Mouse (Mus musculus) hematopoietic stem cell, adult 5-6 weeks (primary cell): Measurements from ENCODE around the gene Cryzl2. TPM values are rescaled to one million over a fixed set of nuclear protein-coding genes. Genes with fewer than 3 reads are reported as not detected.

Experiments used
- ATAC-seq, 2 experiments: fragments of 125-278 bp in 1 of 2; replicated peaks in 1 of 2; 2 replicates each; pipeline ENCODE4 v1.8.0; 2016 to 2017; ENCODE audit warnings: inconsistent platforms in 2 of 2, mild to moderate bottlenecking in 2 of 2, moderate number of reproducible peaks in 2 of 2, low read depth in 1 of 2, moderate TSS enrichment in 1 of 2; ENCODE audit not compliant: low FRiP score in 2 of 2, poor library complexity in 2 of 2, severe bottlenecking in 2 of 2, insufficient read depth in 1 of 2, low TSS enrichment in 1 of 2
- total RNA-seq: library from RNA; stranded (forward); fragments of 172-1452, 232-1000 nt; gene quantifications from 2 replicates; pipeline ENCODE4 v1.2.3, GENCODE M21; 2017

Gene Cryzl2
- total RNA-seq, 1 experiment from 2014 or later: 25.6 TPM

DNA sequence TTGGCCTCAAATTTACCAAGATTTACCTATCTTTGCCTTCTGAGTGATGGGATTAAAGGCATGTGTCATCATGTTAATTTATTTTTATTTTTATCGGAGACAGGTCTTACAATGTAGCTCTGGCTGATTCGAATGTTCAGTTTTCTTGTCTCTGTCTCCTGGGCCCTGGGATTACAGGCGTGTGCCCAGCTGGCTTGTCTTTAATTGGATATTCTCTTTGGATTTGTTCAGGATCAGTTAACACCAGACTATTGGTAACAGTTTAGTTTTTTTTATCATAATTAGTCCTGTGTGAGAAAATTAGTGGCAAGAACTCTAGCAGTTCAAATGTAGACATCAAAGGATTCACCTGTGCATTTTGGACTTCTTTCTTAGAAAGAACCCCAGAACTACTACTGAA is 588 bp upstream of the Cryzl2 start:
- ATAC-seq: no peak

- no peak for ATAC-seq
These were observed 1.5 kb downstream of the Cryzl2 start for GRCm38 (mm10) chr1:157459904-157460303.

DNA sequence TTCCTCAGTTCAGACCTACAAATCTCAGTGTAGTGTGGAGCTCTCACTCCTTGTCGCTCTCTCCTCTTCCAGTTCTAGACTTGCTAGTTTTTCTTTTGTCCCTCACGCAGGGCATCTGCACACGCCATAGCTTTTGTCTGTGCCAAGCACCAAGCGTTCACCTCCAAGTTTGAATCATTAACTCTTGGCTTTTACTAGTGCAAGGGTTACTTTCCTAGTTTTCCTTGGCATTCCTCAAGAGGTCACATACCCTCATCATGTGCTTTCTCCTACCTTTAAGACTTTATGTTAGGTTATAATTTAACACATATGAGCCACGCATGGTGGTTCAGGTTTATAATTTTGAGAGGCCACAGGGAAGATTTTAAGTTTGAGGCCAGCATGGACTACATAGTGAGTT is 2.9 kb downstream of the Cryzl2 start:
- no peak for ATAC-seq

- no peak for ATAC-seq
These were observed 4.0 kb downstream of the Cryzl2 start for GRCm38 (mm10) chr1:157462336-157462735.

DNA sequence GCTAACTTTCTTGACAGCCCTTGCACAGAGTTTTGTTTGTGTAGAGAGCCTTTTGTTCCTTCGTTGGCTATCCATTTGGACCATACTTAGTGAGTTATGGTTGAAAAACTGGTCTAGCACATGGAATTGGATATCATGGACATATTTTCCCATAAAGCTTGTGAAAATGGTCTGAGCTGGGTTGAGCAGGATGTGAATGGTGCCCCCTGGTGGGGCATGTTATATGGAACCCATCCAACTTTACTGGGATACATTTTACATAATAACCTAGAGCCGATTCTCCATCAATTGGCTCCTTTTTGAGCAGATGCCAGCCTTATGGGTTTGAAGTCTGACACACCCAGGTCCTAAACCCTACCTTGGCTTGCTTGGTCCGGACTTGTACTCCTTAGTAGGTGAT is 6.8 kb downstream of the Cryzl2 start:
- ATAC-seq: peak in 1 of 2 experiments; percentile 40; a peak in 2 of 4 replicates

DNA sequence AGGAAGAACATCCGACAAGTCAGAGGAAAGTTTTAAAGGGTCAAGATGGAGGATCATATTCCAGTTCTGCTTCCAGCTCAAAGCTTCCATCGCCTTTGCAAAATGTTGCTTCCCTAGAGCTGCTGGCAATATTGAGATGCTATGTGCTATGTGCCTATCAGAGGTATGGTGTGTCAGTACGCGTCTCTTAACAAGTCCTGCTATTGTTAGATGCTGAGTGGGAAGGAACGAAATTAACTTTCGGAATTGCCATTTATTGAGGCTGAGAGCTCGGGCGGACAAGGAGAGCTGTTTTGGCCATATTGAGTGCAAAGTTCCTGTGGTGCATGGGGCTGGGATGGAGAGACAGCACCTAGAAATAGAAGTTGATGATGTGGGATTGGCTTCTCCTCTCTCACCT is 9.5 kb downstream of the Cryzl2 start:
- no peak for ATAC-seq

GRCm38 (mm10) chr1:157470761-157471386 is 12.5 kb downstream of the Cryzl2 start:
- no peak for ATAC-seq

- ATAC-seq: no peak
These were observed 14.3 kb downstream of the Cryzl2 start for GRCm38 (mm10) chr1:157472716-157473115.

DNA sequence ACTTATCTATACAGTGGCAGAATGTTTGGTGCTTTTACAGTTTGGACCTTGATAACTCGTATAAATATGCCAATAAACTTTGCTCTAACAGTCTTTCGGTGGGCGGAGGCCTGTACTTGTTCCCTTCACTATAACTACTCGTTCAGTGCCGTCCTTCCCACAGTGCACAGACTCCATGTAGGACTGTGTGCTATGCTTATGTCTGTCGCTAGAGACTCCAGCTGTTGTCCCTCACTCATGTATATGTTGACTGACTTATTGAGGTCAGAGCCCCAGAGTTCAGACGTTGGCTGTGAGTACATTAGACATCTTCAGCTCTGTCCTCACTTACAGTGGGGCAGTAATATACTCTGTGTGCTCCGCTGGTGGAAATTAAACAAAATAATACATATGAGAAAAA is 16.5 kb downstream of the Cryzl2 start:
- no peak for ATAC-seq

- ATAC-seq: no peak
These were observed 17.9 kb downstream of the Cryzl2 start for GRCm38 (mm10) chr1:157476231-157476630.

DNA sequence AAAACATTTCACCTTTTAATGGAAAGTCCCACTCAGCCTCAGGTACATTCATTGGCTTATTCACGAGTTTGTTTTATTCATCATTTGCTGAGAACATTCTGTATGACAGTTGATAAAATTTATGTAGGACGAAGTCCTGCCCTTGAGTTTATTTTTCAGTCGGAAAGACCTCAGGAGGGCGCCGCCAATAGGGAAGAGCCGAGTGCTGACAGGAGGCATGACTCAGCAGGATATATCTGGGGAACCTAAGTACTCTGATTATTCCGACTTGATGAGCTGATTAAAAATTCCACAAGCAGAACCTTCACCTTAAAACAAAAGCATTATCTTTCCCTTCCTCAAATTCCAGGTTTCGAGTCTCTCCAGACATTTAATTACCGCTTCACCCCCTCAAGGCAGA is 21.7 kb downstream of the Cryzl2 start:
- ATAC-seq: peak; percentile 53 to 63; a peak in 3 of 4 replicates

GRCm38 (mm10) chr1:157480901-157481300 is 22.5 kb downstream of the Cryzl2 start:
- ATAC-seq: no peak

DNA sequence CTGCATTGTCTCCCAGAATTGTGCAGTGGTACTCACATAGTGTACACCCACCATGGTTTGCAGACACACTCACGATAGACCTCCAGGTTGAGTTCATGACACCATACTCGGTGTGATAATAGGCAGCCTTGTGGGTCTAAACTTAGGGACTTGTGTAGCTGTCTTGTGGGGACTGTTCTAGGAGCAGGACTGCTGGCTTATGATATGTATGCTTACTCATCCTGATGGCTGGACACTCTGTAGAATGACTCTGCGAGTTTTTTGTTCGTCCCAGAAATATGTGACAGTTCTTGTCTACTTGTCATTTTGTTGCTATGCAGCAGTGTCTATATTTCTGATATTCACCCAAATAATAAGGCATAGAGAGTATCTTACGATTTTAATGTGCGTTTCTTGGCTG is 23.3 kb downstream of the Cryzl2 start:
- ATAC-seq: no peak

DNA sequence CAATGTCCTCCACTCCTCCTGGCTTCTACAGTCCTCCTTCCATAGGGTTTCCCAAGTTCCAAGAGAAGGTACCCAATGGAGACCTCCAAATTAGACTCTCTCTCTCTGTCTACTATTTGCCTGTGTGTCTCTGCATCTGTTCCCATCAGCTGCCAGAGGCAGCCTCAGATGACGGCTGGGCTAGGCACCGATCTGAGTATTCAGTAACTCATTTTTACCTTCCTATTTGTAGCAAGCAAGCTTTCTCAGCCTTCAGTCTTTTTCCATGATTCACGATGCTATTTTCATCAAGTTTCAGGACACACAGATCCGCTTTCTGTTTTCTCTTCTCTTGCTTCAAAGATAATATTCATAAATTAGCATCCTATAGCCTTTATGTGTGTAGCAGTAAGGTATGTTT is 25.8 kb downstream of the Cryzl2 start:
- ATAC-seq: no peak

- no peak for ATAC-seq
These were observed 42.3 kb downstream of the Cryzl2 start for GRCm38 (mm10) chr1:157500657-157501056.

GRCm38 (mm10) chr1:157501352-157501945 is 43.1 kb downstream of the Cryzl2 start:
- no peak for ATAC-seq

DNA sequence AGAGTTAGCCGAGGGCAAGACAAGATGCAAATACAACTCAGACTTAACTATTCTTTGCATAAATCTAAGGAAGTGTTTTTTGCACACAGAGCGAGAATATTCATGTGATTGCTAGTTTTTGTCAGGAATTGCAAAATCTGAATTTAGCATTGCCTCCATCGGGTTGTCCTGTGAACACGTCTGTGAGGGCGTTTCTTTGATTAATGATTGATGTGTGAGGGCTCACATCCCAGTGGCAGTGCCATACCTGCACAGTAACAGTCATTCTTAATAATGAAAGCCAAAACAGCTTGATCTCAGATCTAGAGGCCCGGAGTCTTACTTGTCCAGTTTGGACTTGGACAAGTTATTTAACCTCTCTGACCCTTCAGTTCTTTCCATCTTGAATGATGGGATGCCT is 44.7 kb downstream of the Cryzl2 start:
- ATAC-seq: no peak

DNA sequence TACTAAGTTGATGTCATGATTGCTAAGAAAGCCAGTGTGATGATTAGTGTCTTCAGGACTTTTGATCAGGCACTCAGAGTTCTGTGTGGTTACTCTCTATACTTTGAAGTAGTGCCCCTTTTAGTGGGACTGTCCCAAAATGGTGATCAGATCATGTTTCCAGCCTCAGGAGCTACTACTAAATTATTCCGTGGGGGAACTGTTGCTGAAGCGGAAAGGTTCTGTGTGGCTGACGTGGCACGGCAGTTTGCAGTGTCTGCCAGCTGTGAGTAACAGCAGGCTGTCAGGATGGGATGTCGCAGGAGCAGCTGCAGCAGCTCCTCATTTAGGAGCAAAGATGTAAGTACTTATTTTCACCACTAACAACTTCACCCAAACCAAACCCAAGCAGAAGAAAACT is 48.1 kb downstream of the Cryzl2 start, which contains the start of gene Sec16b:
Gene Sec16b, plus strand, starts transcription at position 207 of the 400 bp plus-strand sequence.
- no peak for ATAC-seq

GRCm38 (mm10) chr1:157506995-157507595 is 48.7 kb downstream of the Cryzl2 start:
- ATAC-seq: no peak
